In genomic region chr19:28990590-28991221, GRCm38 (mm10) we compare ENCODE assay signal across 8 mouse cellular contexts. TPM values are rescaled to one million over a fixed set of nuclear protein-coding genes. Genes with fewer than 3 reads are reported as not detected.
A peak's percentile ranks its signal among the peaks of the same experiment; 100 is the strongest.
DNase-seq lines count a peak whose midpoint lies in the region; ATAC-seq and TF ChIP-seq lines count a peak whose summit lies in the region.

No protein-coding gene starts in this region.

- H3K4me3 ChIP-seq in cortical plate, adult 2 months (ENCODE audit: insufficient read depth, low read length): peak overlapping the region; percentile 91
- H3K4me3 ChIP-seq in heart, postnatal 0 days (ENCODE audit: low read depth, low read length): peak overlapping the region; percentile 86
- H3K4me3 ChIP-seq in limb, embryonic 13.5 days: peak overlapping the region; percentile 88

- peak; percentile 81 for TF ChIP-seq EP300 in heart, postnatal 0 days (IDR thresholded peaks at IDR 0.05; ENCODE audit: low read depth)

- peaks cover 16% of the 10 kb centered on the region for H3K36me3 ChIP-seq in heart, postnatal 0 days (replicated peaks; ENCODE audit: control insufficient read depth, insufficient read depth, low read length)
- peaks cover 24% of the 10 kb centered on the region for H3K36me3 ChIP-seq in limb, embryonic 13.5 days

- peak overlapping the region; percentile 89 for H3K27ac ChIP-seq in cortical plate, adult 2 months (ENCODE audit: insufficient read depth, low read length)
- peak overlapping the region; percentile 99 for H3K27ac ChIP-seq in heart, postnatal 0 days (ENCODE audit: low read depth)
- H3K27ac ChIP-seq in limb, embryonic 13.5 days: peak overlapping the region; percentile 84

- H3K4me2 ChIP-seq in heart, postnatal 0 days (ENCODE audit: low read depth, low read length): peak overlapping the region; percentile 62
- H3K4me2 ChIP-seq in limb, embryonic 13.5 days (replicated peaks): peak overlapping the region; percentile 76

- peaks cover 2% of the 10 kb centered on the region; the same call in 1 of the 2 replicates for H3K4me1 ChIP-seq in cortical plate, adult 2 months (ENCODE audit: control insufficient read depth, insufficient read depth, low read length)
- peaks cover 16% of the 10 kb centered on the region for H3K4me1 ChIP-seq in heart, postnatal 0 days (ENCODE audit: control insufficient read depth, insufficient read depth)
- H3K4me1 ChIP-seq in limb, embryonic 13.5 days: peaks cover 14% of the 10 kb centered on the region

- ATAC-seq in heart, postnatal 0 days (ENCODE audit: insufficient read depth, low read depth): peak; percentile 85
- ATAC-seq in limb, embryonic 13.5 days (ENCODE audit: low FRiP score, low read depth): peak; percentile 45

- under 1% methylated on average over 38 of the region's 41 CpGs for WGBS in heart, postnatal 0 days
- WGBS in limb, embryonic 13.5 days: 1% methylated on average over 41 of the region's 41 CpGs

- TF ChIP-seq CTCF in cortical plate, adult 2 months (IDR thresholded peaks at IDR 0.05; ENCODE audit: extremely low read depth, insufficient read depth, low read length): no peak
- no peak for TF ChIP-seq CTCF in heart, postnatal 0 days (IDR thresholded peaks at IDR 0.05; ENCODE audit: low read depth)

- peak overlapping the region; percentile 94 for H3K9ac ChIP-seq in heart, postnatal 0 days (replicated peaks; ENCODE audit: low read depth, low read length)
- peak overlapping the region; percentile 93 for H3K9ac ChIP-seq in limb, embryonic 13.5 days

- H3K27me3 ChIP-seq in heart, postnatal 0 days (ENCODE audit: control insufficient read depth, insufficient read depth, low read length): no peaks in the 10 kb centered on the region
- no peaks in the 10 kb centered on the region for H3K27me3 ChIP-seq in limb, embryonic 13.5 days

- peak; percentile 21 for DNase-seq in thymus, postnatal 14 days
- DNase-seq in thymus, postnatal 0 days (ENCODE audit: low spot score): no peak
- peak; percentile 83 for DNase-seq in heart, postnatal 0 days (ENCODE audit: low spot score)
- DNase-seq in naive thymus-derived CD4-positive, alpha-beta T cell, adult 2 months (ENCODE audit: low read depth): peak; percentile 71
- DNase-seq in adrenal gland, adult 2 months: no peak
- DNase-seq in urinary bladder, adult 2 months (ENCODE audit: low spot score): no peak

- H3K9me3 ChIP-seq in heart, postnatal 0 days (replicated peaks; ENCODE audit: control insufficient read depth, low read length): no peaks in the 10 kb centered on the region
- no peaks in the 10 kb centered on the region for H3K9me3 ChIP-seq in limb, embryonic 13.5 days

- TF ChIP-seq POLR2A in cortical plate, adult 2 months (IDR thresholded peaks at IDR 0.05; ENCODE audit: extremely low read depth, insufficient read depth, low read length): 0 out of 2 replicates have a peak, but pooled peaks have one; percentile 28

RNA-seq across cellular contexts. Expression of gene Cdc37l1, which starts 0.6 kb away (rescaled TPM):
- polyA plus RNA-seq in thymus, postnatal 0 days (2015; fragmentation: Nextera tagmentation; extraction: Ambion mirVana): 27.2 and 32.2 TPM in 2 replicates
- 68.7 and 71.2 TPM in 2 replicates for polyA plus RNA-seq in cortical plate, adult 2 months (2012; rRNA removed)
- total RNA-seq in heart, postnatal 0 days (2014; rRNA removed; ENCODE audit: low replicate concordance): 90.6 and 98.7 TPM in 2 replicates
- polyA plus RNA-seq in heart, postnatal 0 days (2015; fragmentation: Nextera tagmentation; extraction: Ambion mirVana): 44.0 and 50.3 TPM in 2 replicates
- polyA plus RNA-seq in limb, embryonic 13.5 days (2015; fragmentation: Nextera tagmentation; extraction: Ambion mirVana): 45.0 and 45.2 TPM in 2 replicates
- total RNA-seq in adrenal gland, adult 2 months (2021): 10 to 100 TPM; 39.4 to 46.2 TPM
- polyA plus RNA-seq in adrenal gland, adult 2 months (2012; rRNA removed): 10.7 and 11.2 TPM in 2 replicates
- polyA plus RNA-seq in urinary bladder, adult 2 months (2012; rRNA removed): 36.6 and 40.1 TPM in 2 replicates

RNA-seq across cellular contexts. Expression of gene 4430402I18Rik, which starts 23.1 kb away (rescaled TPM):
- polyA plus RNA-seq in thymus, postnatal 0 days (2015; fragmentation: Nextera tagmentation; extraction: Ambion mirVana): 0.42 and 0.83 TPM in 2 replicates
- 6.2 and 7.6 TPM in 2 replicates for polyA plus RNA-seq in cortical plate, adult 2 months (2012; rRNA removed)
- total RNA-seq in heart, postnatal 0 days (2014; rRNA removed; ENCODE audit: low replicate concordance): 3.1 and 24.2 TPM in 2 replicates
- 19.1 and 28.4 TPM in 2 replicates for polyA plus RNA-seq in heart, postnatal 0 days (2015; fragmentation: Nextera tagmentation; extraction: Ambion mirVana)
- 0.43 and 0.89 TPM in 2 replicates for polyA plus RNA-seq in limb, embryonic 13.5 days (2015; fragmentation: Nextera tagmentation; extraction: Ambion mirVana)
- 1 to 10 TPM; 5.1 to 5.3 TPM for total RNA-seq in adrenal gland, adult 2 months (2021)
- polyA plus RNA-seq in adrenal gland, adult 2 months (2012; rRNA removed): 0.65 and 1.1 TPM in 2 replicates
- polyA plus RNA-seq in urinary bladder, adult 2 months (2012; rRNA removed): 3.1 and 3.2 TPM in 2 replicates

RNA-seq across cellular contexts. Expression of gene Plpp6, which starts 27.0 kb away (rescaled TPM):
- polyA plus RNA-seq in thymus, postnatal 0 days (2015; fragmentation: Nextera tagmentation; extraction: Ambion mirVana): 8.5 TPM in 2 replicates
- polyA plus RNA-seq in cortical plate, adult 2 months (2012; rRNA removed): 21.3 and 21.8 TPM in 2 replicates
- 8.8 and 13.0 TPM in 2 replicates for total RNA-seq in heart, postnatal 0 days (2014; rRNA removed; ENCODE audit: low replicate concordance)
- polyA plus RNA-seq in heart, postnatal 0 days (2015; fragmentation: Nextera tagmentation; extraction: Ambion mirVana): 4.4 and 5.5 TPM in 2 replicates
- polyA plus RNA-seq in limb, embryonic 13.5 days (2015; fragmentation: Nextera tagmentation; extraction: Ambion mirVana): 4.9 and 5.8 TPM in 2 replicates
- 10 to 100 TPM; 32.0 to 35.3 TPM for total RNA-seq in adrenal gland, adult 2 months (2021)
- polyA plus RNA-seq in adrenal gland, adult 2 months (2012; rRNA removed): 26.5 and 27.1 TPM in 2 replicates
- polyA plus RNA-seq in urinary bladder, adult 2 months (2012; rRNA removed): 8.3 and 10.2 TPM in 2 replicates

RNA-seq across cellular contexts. Expression of gene Ak3, which starts 57.1 kb away (rescaled TPM):
- polyA plus RNA-seq in thymus, postnatal 0 days (2015; fragmentation: Nextera tagmentation; extraction: Ambion mirVana): 56.1 and 59.4 TPM in 2 replicates
- polyA plus RNA-seq in cortical plate, adult 2 months (2012; rRNA removed): 65.9 and 71.0 TPM in 2 replicates
- 74.3 and 97.5 TPM in 2 replicates for total RNA-seq in heart, postnatal 0 days (2014; rRNA removed; ENCODE audit: low replicate concordance)
- 87.4 and 88.3 TPM in 2 replicates for polyA plus RNA-seq in heart, postnatal 0 days (2015; fragmentation: Nextera tagmentation; extraction: Ambion mirVana)
- 69.9 and 75.0 TPM in 2 replicates for polyA plus RNA-seq in limb, embryonic 13.5 days (2015; fragmentation: Nextera tagmentation; extraction: Ambion mirVana)
- 100 to 1,000 TPM; 134 to 232 TPM for total RNA-seq in adrenal gland, adult 2 months (2021)
- 220 and 262 TPM in 2 replicates for polyA plus RNA-seq in adrenal gland, adult 2 months (2012; rRNA removed)
- 96.5 and 118 TPM in 2 replicates for polyA plus RNA-seq in urinary bladder, adult 2 months (2012; rRNA removed)

Comparison
In these comparisons a context has a peak if more than half of its experiments do, and no peak if none do; other contexts are left out.
1. DNase-seq: peak in thymus, postnatal 14 days (single experiment), heart, postnatal 0 days (single experiment) and naive thymus-derived CD4-positive, alpha-beta T cell, adult 2 months (single experiment); none in thymus, postnatal 0 days (single experiment), adrenal gland, adult 2 months (single experiment) and urinary bladder, adult 2 months (single experiment).
2. Peak in every context shown above with its lines, with median percentiles within 50 percentile points of each other: H3K27ac ChIP-seq and H3K4me3 ChIP-seq.